Mouse (Mus musculus) embryo, embryonic 10.5 days (tissue): ENCODE results near the gene Phyhipl.

Experiments
- DNase-seq: peaks from one replicate; pipeline ENCODE4 v3.0.0-alpha.2; 2015; ENCODE audit warnings: low spot score

Phyhipl gene

GRCm38 (mm10) chr10:70635261-70635660, 20.5 kb downstream of the Phyhipl start:
- DNase-seq = no peak

DNA sequence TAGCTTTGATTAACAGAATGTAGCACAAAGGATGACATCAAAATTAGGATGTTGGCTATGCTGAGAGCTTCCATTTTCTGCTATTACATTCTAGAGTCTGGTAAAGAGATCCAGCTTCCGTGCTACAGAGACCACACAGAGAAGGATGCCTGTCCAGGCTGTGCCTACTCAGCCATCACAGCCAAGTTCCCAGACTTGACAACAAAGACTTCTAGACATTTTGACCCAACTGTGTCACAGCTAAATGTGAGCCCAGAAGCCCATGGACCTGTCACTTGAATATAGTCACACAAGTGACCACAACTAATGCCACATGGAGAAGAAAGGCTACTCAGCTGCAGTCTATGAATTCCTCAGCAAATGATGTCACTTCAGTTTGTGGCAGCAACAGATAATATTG, 24.6 kb downstream of the Phyhipl start:
- DNase-seq = no peak

DNA sequence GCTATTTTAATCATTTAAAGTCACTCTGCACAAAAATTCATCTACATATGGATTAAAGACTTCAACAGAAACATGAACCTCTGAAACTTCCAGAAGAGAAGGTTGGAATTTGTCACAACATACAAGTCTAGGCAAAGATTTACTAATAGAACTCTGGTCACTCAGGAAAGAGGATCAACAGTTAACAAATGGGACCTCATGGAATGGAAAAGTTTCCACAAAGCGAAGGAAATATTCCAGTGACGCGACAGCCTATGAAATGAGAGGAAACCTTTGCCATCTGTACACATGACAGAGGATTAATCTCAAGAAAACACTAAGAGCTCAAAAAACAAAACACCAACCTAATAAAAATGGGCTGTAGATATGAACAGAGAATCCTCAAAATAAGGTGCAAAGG, 32.3 kb downstream of the Phyhipl start:
- DNase-seq = no peak

- DNase-seq = no peak
These were observed 39.4 kb downstream of the Phyhipl start for GRCm38 (mm10) chr10:70616377-70616776.

- DNase-seq = no peak
These were observed 44.1 kb downstream of the Phyhipl start for GRCm38 (mm10) chr10:70611633-70612032.

DNA sequence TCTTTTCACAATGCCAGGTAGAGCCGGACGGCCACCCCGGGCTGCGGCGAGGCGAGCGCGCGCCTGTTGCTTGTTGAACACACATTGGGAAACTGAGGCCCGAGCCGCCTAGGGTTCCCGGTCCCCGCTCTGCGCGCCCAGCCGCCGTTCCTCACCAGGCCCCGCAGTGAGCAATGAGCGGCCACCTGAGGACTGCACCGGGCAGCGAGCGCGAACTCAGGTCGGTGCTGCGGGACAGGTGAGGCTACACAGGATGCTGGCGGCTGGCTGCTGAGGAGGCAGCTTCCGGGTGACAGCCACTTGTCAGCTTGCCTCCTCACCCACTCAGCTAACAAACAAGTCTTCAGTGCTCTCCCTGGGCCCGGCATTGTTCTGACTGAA, 55.9 kb downstream of the Phyhipl start:
- peak; percentile 11 for DNase-seq

- peak; percentile 83 for DNase-seq
These were observed 56.4 kb downstream of the Phyhipl start for GRCm38 (mm10) chr10:70599126-70599924.

DNA sequence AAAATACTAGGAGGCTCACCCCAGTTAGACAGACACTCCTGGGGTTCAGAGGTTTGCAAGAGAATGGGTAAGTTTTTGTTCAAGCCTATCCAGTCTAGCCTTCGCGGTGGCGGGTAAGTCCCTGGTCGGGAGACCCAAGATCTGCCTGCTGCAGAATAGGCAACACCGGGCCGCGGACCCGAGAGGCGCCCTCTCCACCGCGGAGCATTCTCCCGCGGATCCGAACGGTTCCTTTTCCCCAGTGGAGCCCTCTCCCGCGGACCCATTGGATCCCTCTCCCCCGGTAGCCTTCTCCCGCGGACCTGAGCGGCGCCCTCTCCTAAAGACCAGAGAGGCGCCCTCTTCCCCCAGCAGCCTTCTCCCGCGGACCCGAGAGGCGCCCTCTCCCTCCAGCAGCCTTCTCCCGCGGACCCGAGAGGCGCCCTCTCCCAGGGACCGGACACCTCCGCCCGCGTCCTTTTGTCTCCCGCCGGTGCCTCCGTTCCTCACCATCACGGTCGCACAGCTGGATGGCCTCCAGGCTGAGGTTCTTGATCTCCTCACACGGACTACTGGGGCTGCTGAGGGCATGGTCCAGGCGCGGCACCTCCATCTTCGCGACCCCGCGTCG, 57.1 kb downstream of the Phyhipl start:
- peak; percentile 60 for DNase-seq

GRCm38 (mm10) chr10:70598081-70598515, 57.7 kb downstream of the Phyhipl start:
- peak; percentile 82 for DNase-seq

DNA sequence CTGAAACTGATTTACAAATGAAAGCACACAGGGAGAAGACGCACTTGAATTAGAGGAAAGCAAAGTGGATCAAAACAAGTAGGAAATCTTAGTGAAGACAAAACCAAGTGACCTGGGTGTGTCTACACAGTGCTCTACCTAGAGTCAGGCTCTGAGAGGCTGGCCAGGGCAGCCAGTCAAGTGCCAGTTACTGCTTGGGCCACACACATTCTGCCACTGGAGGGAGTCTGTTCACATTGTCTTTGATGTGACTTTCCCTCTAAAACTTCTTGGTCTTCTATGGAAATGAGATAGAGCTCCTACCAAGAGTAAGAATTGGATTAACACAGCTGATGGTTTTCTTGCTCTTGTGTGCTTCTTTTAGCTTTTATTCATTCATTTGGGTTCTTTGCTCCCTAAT, 61.8 kb downstream of the Phyhipl start:
- peak; percentile 49 for DNase-seq

DNA sequence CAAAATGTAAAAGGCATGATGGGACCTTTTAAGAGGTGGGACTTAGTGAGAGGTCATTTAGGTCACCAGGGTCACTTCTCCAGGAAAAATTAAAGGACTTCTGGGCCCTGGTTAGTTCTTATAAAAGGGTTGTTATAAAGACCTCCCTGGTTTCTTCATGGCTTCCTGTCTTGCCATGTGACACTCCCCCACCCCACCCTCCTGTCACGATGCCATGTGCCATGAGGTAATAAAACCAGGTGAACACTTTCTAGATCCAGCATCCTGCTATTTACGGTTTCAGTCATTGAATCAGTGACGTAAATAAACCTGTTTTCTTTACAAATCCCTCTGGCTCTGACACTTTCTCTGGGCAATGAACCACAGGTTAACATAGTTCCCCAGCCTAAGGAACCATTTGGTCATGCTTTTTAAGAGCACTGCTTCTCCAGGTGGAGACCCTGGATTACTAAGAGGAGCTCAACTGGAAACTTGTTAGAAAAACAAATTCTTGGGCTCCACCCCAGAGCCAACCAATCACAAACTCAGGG, 68.8 kb downstream of the Phyhipl start:
- DNase-seq = no peak

DNA sequence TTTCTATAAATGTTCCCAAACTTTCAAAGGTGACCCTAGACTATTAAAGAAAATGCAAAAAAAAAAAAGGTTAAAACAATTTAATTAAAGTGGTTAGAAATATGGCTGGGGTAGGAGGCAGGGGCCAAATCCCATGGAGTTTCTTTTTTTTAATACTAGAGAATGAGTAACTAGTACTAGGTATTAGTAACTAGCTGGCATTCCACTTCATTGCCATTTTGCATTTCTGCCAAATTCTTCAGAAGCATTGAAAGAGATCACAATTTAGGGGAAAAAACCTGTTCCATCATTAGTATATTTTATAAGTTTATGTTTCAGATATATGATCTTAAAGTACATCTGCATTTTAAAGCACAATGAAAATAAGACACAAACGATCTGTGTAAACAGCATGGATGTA, 71.6 kb downstream of the Phyhipl start:
- no peak for DNase-seq

GRCm38 (mm10) chr10:70581556-70582211, 74.1 kb downstream of the Phyhipl start:
- DNase-seq = no peak

DNA sequence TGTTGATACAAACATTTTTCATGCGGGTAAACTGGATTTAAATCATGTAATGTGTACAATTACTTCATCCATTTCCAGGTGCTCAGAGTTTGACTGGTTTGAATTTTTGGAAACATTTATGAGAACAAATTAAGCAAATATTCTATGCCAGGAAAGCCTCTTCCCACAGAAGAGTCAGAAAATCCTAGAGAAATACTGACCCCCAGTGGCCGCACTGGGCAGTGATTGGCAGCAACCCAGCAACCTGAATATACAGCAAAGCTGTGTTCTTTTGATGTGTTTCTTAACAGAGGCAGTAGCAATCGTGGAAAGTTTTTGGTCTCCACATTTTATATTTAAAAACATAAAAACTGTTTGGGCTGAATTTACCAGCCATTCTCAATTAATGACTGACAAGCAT, 92.1 kb downstream of the Phyhipl start:
- DNase-seq = peak; percentile 78

- DNase-seq = no peak
These were observed 103.2 kb downstream of the Phyhipl start for GRCm38 (mm10) chr10:70552531-70552930.

DNA sequence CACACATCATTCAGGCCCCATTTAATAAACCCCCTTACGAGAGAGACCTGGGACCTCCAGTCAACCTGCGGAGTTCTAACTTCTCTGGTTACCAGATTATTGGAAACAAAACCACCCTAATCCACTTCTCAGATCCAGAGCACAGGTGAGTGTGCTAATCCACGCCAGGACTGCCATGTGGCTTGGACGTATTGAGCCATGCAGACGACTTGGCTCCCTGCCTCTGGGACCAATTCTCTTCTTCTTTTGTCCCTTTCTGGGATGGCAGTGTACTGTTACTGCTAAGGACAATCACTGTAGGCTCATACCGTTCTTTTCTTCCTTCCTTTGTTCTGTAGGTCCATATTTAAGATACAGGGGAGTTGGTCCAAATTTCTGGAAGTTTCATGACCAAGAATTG, 112.9 kb downstream of the Phyhipl start:
- no peak for DNase-seq

DNA sequence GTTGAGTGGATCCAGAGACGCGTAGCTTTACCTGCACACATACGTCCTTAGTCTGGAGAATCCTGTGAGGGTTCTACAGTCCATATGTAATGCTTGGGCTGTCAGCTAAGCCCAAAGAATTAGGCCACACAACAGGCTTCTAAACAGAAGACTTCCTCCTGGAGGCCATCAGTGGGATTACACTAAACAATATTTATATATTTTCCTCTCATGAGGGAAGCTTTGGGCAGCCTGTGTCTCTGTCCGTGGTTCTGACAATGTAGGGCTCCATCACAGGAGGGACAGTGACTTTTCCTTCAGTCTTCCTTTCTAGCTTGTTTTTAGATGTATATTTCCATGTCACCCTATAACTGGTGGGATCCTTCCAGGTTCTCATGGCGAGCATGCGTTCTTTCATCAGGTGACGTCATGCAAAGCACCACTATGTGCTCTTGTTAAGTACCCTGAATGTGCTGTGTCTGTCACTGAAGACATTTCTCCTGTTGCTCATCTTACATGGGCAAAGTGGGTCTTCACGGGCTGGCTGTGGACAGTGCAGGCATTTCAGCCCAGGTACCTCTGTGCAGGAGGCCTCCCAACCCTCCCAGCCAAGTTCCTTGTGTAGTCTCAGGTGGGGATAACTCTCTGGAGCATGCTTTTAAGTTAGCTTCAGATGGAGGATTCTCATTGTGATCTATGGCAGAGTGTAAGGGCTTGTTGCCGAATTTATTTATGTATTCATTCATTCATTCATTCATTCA, 115.1 kb downstream of the Phyhipl start:
- peak; percentile 72 for DNase-seq

DNA sequence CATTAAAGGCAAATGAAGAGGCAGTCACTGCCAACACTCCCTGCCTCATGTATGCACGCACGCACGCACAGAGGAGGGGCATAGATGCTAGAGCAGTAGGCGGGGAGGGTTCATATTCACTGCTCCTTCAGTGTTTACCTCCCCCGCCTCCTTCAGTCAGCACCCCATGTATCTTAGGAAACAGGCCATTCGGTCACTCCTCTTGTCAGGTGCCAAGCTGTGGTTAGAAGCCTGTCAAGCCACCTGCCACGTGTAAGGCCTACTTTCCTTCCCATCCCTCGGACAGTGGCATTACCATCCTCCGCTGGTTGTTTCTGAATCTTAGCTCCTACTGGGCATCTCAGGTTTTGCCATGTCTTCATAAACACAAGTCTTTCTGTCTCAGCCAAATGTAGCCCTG, 116.5 kb downstream of the Phyhipl start:
- no peak for DNase-seq

DNA sequence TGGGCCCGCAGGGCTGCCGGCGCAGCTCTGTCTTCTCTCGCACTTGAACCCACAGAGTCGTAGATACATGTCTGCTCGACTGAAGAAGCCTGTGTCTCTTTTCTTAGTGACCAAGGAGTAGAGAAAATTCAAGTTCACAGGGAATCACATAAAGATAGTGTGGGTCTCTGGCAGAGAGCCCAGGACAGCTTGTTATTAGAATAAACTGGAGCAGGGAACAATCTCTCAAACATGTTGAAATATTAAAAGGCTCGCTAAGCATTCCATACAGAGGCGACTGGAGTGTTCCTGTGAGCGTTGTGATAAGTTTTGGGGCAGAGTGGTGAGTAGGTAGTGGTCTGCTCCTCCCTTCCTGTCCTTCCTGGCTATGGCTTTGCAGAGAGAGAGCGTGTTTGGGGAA, 118.1 kb downstream of the Phyhipl start:
- no peak for DNase-seq

- peak; percentile 31 for DNase-seq
These were observed 120.4 kb downstream of the Phyhipl start for GRCm38 (mm10) chr10:70535401-70535800.

GRCm38 (mm10) chr10:70534571-70534970, 121.2 kb downstream of the Phyhipl start:
- no peak for DNase-seq

DNA sequence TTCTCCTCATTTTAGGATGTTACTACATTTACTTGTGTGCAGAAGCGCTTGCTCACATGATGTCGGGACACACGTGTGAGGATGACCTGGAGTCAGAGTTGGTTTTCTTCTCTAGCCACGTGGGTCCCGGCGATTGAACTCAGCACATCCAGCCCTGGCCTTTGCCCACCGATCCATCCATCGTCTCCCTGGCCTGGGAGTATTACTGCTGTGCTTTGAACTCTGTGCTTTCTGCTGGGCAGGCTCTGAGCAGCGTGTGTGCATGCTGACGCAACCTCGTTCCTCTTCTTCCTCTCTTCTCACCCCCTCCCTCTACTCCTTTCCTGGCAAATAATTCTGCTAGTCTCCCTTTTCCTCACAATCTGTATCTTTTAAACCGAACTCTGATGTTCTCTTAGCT, 121.8 kb downstream of the Phyhipl start:
- DNase-seq = no peak
